Mouse (Mus musculus) T-helper 17 cell (primary cell): ENCODE measurements around the gene Islr.

Experiments
- in situ Hi-C, 2 experiments: fragments of 300-600 bp; cut with MboI, MseI; formaldehyde crosslinking; loops; 1 replicate in 1 of 2; 2 replicates in 1 of 2; pipeline ENCODE4 v1.15.1; 2025; ENCODE audit warnings: high pct_unique_total_duplicates in 2 of 2

Gene Islr

DNA sequence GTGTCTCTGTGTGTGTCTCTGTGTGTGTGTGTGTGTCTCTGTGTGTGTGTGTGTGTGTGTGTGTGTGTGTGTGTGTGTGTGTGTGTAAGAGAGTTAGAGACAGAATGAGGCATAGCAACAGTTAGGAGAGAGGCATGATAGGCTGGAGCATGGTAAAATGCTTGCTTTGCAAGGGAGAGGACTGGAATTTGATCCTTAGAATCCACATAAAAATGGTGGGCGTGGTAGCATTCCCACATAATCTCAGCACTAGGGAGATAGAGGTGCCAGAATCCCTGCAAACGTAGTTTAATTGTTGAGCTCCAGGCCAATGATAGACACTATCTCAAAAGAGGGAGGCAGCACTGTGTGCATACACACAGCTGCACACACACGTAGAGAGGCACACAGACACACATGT, 79.0 kb downstream of the Islr start:
- in situ Hi-C loops, result no loop called here

DNA sequence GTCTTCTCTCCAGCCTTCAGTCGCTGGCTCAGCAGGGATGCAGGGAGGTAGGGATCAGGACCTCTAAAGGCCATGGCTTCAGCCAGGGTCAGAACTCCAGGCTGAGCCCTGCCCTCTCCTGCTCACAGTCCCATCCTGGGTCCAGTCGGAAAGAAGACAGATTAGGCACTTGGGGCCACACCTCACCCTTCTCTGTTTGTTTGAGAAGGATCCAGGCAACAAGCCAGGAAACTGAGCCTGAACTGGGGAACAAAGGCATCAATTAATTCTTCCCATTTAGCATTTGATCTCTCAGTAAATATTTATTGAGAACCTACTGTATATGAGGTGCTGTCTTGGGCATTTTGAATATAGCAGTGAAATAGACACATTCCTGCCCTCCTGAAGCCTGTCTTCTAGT, 85.4 kb downstream of the Islr start, which contains the start of gene Ccdc33:
Gene Ccdc33 (minus strand): TSS at position 153 of the 400 bp plus-strand sequence.
- in situ Hi-C loops, result no loop called here

DNA sequence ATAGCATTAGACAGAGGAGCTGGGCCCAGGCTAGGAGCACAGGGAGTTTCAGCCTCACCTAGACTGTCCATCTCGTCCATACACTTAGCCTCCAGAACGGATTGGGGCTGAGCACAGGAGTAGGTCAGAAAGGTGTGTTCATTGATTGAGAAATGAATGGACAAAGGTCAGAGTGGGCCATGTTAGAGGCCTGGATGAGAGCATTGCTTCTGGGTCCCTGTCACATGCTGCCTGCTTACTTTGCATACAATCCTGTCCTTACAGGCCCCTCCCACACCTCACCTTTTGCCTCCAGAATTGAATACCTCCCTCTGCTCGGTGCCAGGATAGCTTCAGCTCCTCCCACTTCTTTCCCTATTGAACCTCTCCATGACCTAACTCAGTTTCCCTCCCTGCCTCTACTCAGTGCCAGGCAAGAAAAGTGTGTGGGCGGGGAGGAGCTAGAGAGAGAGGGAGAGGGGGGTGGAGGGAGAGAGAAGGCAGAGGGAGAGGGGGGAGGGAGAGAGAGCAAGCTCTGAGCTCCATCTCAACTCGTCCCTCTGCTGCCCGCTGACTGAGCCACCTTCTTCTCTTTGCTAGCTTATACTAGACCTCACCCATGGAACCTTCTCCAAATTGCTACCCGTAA, 88.0 kb downstream of the Islr start:
- in situ Hi-C loops, result no loop called here

DNA sequence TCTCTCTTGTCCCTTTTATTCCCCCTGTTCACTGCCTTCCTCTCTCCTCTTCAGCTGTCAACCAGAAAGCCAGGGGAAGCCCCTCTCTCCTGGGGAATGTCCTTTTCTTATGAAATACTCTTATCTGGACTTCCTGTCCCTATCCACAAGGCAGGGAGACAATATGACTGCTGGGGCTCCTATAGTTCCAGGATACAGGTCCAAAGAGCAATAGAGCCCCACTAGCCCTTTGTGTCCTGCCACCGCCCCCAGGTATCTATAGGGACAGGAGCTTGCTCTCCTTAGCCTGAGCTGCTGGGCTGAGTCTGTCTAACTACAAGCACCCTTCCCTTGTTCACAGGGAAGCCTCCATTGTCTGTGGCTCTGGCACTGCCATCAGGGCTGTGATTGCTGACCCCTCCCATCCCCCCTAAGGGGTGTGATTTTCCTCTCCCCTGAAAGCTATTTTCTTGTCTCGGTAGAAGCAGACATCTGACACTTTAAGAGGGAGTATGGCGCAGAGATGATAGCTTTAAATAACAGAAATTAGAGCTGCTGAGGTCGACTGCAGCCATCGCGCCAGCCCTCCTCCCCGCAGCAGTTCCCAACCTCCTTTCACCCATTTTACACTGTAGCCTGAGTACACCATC, 88.7 kb downstream of the Islr start:
- in situ Hi-C loops, result no loop called here

DNA sequence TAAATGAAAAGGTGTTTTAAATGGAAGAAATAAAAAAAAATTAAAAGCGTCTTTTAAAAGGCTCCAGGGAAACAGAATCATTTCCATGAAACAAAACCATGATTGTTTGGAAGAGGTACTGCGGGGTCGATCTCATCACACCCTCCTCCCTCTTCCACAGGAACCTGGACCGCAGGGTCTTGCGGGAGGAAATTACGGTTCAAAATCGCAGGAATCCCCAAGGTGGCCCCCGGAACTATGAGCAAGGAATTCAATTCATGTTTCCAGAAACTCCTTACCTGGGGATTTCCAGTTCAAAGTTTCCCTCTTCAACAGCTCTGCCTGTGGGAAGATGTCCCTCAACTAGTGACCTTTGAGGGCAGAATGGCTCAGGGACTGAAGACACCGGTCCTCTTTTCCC, 90.1 kb downstream of the Islr start:
- in situ Hi-C loops, result no loop called here

DNA sequence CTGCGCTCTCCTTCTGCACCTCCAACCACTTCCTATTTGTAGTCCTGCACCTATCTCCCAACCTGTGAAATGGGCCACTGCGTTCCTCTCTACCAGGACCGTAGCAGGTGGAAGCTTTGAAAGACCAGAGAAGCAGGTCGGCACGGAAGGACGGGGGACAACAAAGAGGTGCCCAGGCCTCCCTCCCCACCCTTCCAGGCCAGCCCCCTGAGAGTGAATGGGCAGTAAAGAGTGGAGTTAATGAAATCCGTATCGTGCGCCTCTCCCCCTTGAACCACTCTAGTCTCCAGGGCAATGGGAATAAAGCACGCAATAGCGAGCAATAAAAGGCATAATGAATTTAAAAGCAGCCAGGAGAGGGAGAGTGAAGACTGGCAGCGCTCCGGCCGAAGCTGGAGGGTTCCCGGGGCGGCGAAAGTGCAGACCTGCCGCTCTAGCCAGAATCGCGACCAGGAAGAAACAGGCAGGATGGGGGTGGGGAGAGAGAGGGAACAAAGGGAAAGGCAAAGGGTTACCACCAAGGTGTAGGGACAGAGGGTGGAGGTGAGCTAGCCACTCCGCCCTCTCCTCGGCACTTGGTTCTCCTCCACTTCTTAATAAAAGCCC, 90.7 kb downstream of the Islr start:
- in situ Hi-C loops, result no loop called here

DNA sequence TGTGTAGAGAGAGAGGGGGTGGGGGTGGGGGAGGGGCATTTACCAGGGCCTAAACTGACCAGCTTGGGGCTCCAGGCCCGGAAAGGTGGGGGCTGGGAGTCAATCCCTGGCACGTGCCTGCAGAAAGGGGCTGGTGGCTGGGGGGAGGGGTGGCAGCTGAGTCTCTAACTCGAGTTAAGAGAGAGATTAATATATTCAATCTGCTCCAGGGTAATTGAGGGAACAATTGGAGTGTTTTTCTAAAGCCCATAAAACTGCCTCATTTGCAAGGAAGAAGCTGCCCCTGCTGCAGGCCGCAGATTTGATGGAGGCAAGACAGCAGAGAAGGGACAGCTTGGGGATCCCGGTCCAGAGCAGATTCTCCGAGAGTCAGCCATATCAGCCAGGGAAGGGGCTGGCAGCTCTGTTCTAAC, 91.2 kb downstream of the Islr start:
- in situ Hi-C loops, result no loop called here

DNA sequence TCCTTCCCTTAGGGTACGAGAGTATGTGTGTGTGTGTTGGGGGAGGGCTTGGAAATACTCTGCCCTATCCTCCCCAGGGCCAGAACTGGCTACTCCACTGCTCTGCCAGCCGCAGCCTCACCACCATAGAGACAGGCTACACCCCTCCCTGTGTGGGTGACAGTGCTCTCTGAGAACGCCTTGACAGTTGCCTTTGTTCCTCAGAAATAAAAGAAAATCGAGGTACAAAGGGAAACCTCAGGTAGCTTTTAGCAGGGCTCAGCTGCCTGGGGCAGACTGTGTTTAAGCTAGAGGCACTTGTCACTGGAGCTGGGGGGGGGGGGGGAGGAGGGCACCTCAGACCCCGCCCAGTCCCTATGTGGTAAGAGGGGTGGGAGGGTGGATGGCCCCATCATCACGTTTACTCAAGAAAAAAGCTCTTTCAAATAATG, 91.8 kb downstream of the Islr start:
- in situ Hi-C loops, result no loop called here

DNA sequence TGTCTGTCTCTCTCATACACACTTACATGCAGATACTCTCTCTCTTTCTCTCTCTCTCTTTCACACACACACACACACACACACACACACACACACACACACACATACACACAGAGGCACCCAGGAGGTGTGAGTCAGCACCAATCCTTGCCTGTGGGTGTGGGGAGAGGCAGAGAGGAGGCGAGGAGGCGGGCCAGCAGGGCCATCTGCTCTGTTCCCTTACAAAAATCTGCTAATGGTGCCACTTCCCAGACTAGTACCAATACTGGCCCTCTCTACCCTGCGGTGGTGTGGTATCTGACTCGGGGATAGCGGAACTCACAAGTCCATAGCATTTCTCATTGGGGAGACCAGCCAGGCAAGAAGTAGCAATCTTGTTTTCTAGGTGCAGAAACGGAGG, 92.7 kb downstream of the Islr start:
- in situ Hi-C loops, result no loop called here

DNA sequence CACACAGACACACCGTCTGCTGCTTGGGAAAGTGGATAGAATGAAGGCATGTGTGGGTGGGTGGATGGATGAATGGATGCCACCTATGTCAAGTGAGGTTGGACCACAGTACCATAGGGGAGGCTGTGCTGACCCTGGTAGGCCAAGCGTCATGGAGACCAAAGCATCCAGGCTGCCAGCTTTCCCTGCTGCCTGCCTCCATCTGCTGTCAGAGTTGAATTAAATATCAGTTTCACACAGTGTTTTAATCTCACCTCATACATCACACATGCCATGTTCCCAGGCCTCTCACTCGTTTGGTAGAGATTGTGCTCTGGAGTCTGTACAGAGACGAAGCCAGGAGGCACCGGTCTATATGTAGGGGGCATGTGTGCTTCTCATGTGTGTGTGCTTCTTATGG, 93.3 kb downstream of the Islr start:
- in situ Hi-C loops, result no loop called here

DNA sequence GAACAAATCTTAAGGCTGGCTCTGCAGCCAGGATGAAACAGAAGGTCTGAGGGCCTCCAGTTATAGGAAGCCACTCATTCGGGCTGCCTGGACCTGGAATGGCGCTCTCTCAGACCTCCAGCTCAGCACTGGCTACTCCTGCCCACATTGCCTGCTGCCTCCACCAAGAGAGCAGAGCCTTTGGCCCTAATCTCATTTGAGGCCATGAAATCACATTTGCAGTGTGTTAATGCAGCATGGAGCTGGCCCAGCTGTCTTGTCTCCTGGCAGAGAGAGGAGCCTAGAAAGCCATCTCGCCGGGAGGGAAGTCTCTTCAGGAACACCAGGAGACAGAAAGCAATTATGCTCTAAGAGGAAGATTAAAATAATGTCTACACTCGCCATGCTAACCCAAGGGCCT, 96.6 kb downstream of the Islr start:
- in situ Hi-C loops, result no loop called here
